Mouse (Mus musculus) splenic B cell, adult 2 months (primary cell): ENCODE measurements around the gene Prkn.

Experiments
- DNase-seq: peaks from one replicate; pipeline ENCODE4 v3.0.0-alpha.2; 2011; ENCODE audit warnings: low read depth, low spot score
- H3K27me3 ChIP-seq: 2 replicates; pipeline ENCODE4 v1.6.1; 2012; ENCODE audit warnings: mild to moderate bottlenecking, low read length, moderate library complexity, mixed read lengths; ENCODE audit not compliant: control insufficient read depth, poor library complexity, insufficient read depth, severe bottlenecking
- H3K36me3 ChIP-seq: 2 replicates; pipeline ENCODE4 v1.6.1; 2012; ENCODE audit warnings: mild to moderate bottlenecking, low read length, moderate library complexity, mixed read lengths; ENCODE audit not compliant: control insufficient read depth, poor library complexity, insufficient read depth, severe bottlenecking

Gene Prkn

GRCm38 (mm10) chr17:11504496-11504895 is 664.3 kb downstream of the Prkn start:
- H3K36me3 ChIP-seq: no peaks in the 10 kb centered on the region
- DNase-seq: no peak
- H3K27me3 ChIP-seq: no peaks in the 10 kb centered on the region

- no peak for DNase-seq
- no peaks in the 10 kb centered on the region for H3K27me3 ChIP-seq
Observed at GRCm38 (mm10) chr17:11507082-11507481, 666.9 kb downstream of the Prkn start.

GRCm38 (mm10) chr17:11510081-11510480 is 669.9 kb downstream of the Prkn start:
- Histone ChIP-seq H3K36me3 (no peaks in the 10 kb centered on the region), H3K27me3 (no peaks in the 10 kb centered on the region)
- DNase-seq: no peak

More at GRCm38 (mm10) chr17:11507082-11507481, 666.9 kb downstream of the Prkn start:
- H3K36me3 ChIP-seq: no peaks in the 10 kb centered on the region

- Histone ChIP-seq H3K27me3 (no peaks in the 10 kb centered on the region), H3K36me3 (no peaks in the 10 kb centered on the region)
- no peak for DNase-seq
Observed at GRCm38 (mm10) chr17:11514032-11514761, 674.0 kb downstream of the Prkn start.

- no peaks in the 10 kb centered on the region for H3K36me3 ChIP-seq
- no peak for DNase-seq
- H3K27me3 ChIP-seq: no peaks in the 10 kb centered on the region
Observed at GRCm38 (mm10) chr17:11515619-11516018, 675.4 kb downstream of the Prkn start.

GRCm38 (mm10) chr17:11516165-11516564 is 676.0 kb downstream of the Prkn start:
- no peaks in the 10 kb centered on the region for H3K27me3 ChIP-seq
- DNase-seq: no peak

GRCm38 (mm10) chr17:11532066-11532465 is 691.9 kb downstream of the Prkn start:
- no peak for DNase-seq
- Histone ChIP-seq H3K27me3 (no peaks in the 10 kb centered on the region), H3K36me3 (no peaks in the 10 kb centered on the region)

More at GRCm38 (mm10) chr17:11516165-11516564, 676.0 kb downstream of the Prkn start:
- no peaks in the 10 kb centered on the region for H3K36me3 ChIP-seq

- no peaks in the 10 kb centered on the region for H3K27me3 ChIP-seq
- no peak for DNase-seq
- no peaks in the 10 kb centered on the region for H3K36me3 ChIP-seq
Observed at GRCm38 (mm10) chr17:11532748-11533147, 692.6 kb downstream of the Prkn start.

- Histone ChIP-seq H3K36me3 (no peaks in the 10 kb centered on the region), H3K27me3 (no peaks in the 10 kb centered on the region)
- no peak for DNase-seq
Observed at GRCm38 (mm10) chr17:11533835-11534234, 693.7 kb downstream of the Prkn start.

GRCm38 (mm10) chr17:11538826-11539225 is 698.6 kb downstream of the Prkn start:
- Histone ChIP-seq H3K27me3 (no peaks in the 10 kb centered on the region), H3K36me3 (no peaks in the 10 kb centered on the region)
- DNase-seq: no peak

- no peaks in the 10 kb centered on the region for H3K36me3 ChIP-seq
- DNase-seq: no peak
- no peaks in the 10 kb centered on the region for H3K27me3 ChIP-seq
Observed at GRCm38 (mm10) chr17:11541928-11542623, 701.9 kb downstream of the Prkn start.

GRCm38 (mm10) chr17:11550562-11550961 is 710.4 kb downstream of the Prkn start:
- no peak for DNase-seq
- Histone ChIP-seq H3K27me3 (no peaks in the 10 kb centered on the region), H3K36me3 (no peaks in the 10 kb centered on the region)

- Histone ChIP-seq H3K36me3 (no peaks in the 10 kb centered on the region), H3K27me3 (no peaks in the 10 kb centered on the region)
- DNase-seq: no peak
Observed at GRCm38 (mm10) chr17:11565681-11566080, 725.5 kb downstream of the Prkn start.

- no peaks in the 10 kb centered on the region for H3K27me3 ChIP-seq
- DNase-seq: no peak
- no peaks in the 10 kb centered on the region for H3K36me3 ChIP-seq
Observed at GRCm38 (mm10) chr17:11570392-11570791, 730.2 kb downstream of the Prkn start.

GRCm38 (mm10) chr17:11573666-11574065 is 733.5 kb downstream of the Prkn start:
- H3K27me3 ChIP-seq: no peaks in the 10 kb centered on the region
- no peak for DNase-seq
- H3K36me3 ChIP-seq: no peaks in the 10 kb centered on the region
